In genomic region chr1:79762282-79763250, GRCm38 (mm10) we compare ENCODE assay signal across 8 mouse cellular contexts. TPM values are rescaled to one million over a fixed set of nuclear protein-coding genes. Genes with fewer than 3 reads are reported as not detected.
DNase-seq lines count a peak whose midpoint lies in the region; ATAC-seq and TF ChIP-seq lines count a peak whose summit lies in the region.

No protein-coding gene starts in this region.

- no peak for DNase-seq in lung, postnatal 0 days (ENCODE audit: low spot score)
- DNase-seq in lung, adult 18-20 months = no peak
- no peak for DNase-seq in hindbrain, embryonic 14.5 days (ENCODE audit: low spot score)
- peak; percentile 82 for DNase-seq in midbrain, embryonic 11.5 days (ENCODE audit: low spot score, missing footprints)
- DNase-seq in adrenal gland, adult 2 months = no peak
- DNase-seq in urinary bladder, postnatal 4 days (ENCODE audit: low spot score in 2 of 2) = no peak
- DNase-seq in embryo, embryonic 10.5 days (ENCODE audit: low spot score) = no peak

- 38% methylated on average over 16 of the region's 16 CpGs for WGBS in lung, postnatal 0 days
- WGBS in hindbrain, embryonic 14.5 days = 70% methylated on average over 16 of the region's 16 CpGs
- 71% methylated on average over 16 of the region's 16 CpGs for WGBS in midbrain, embryonic 11.5 days

- no peak overlapping the region for H3K9ac ChIP-seq in lung, postnatal 0 days (replicated peaks; ENCODE audit: low read depth)
- H3K9ac ChIP-seq in hindbrain, embryonic 14.5 days = peak overlapping the region; percentile 89
- peak overlapping the region; percentile 87; the same call in 1 of the 2 replicates for H3K9ac ChIP-seq in midbrain, embryonic 11.5 days (ENCODE audit: low read length)

- no peak for TF ChIP-seq EP300 in lung, postnatal 0 days (IDR thresholded peaks at IDR 0.05)

- no peaks in the 10 kb centered on the region for H3K27me3 ChIP-seq in lung, postnatal 0 days (replicated peaks; ENCODE audit: insufficient read depth, low read length)
- H3K27me3 ChIP-seq in hindbrain, embryonic 14.5 days (ENCODE audit: control insufficient read depth, insufficient read depth, low read length) = no peaks in the 10 kb centered on the region
- H3K27me3 ChIP-seq in midbrain, embryonic 11.5 days (ENCODE audit: control insufficient read depth, insufficient read depth, low read length) = no peaks in the 10 kb centered on the region

- H3K4me2 ChIP-seq in lung, postnatal 0 days (replicated peaks; ENCODE audit: low read depth, low read length) = peak overlapping the region; percentile 90; the same call in 1 of the 2 replicates
- H3K4me2 ChIP-seq in hindbrain, embryonic 14.5 days (replicated peaks) = peak overlapping the region; percentile 71
- H3K4me2 ChIP-seq in midbrain, embryonic 11.5 days = peak overlapping the region; percentile 79

- TF ChIP-seq CTCF in lung, postnatal 0 days (IDR thresholded peaks at IDR 0.05) = no peak

- H3K9me3 ChIP-seq in lung, postnatal 0 days (ENCODE audit: low read length) = no peaks in the 10 kb centered on the region
- H3K9me3 ChIP-seq in hindbrain, embryonic 14.5 days (ENCODE audit: control insufficient read depth, low read length) = no peaks in the 10 kb centered on the region
- no peaks in the 10 kb centered on the region for H3K9me3 ChIP-seq in midbrain, embryonic 11.5 days (ENCODE audit: control insufficient read depth, low read length)

- H3K4me1 ChIP-seq in lung, postnatal 0 days (ENCODE audit: insufficient read depth, low read depth, low read length) = peaks cover 15% of the 10 kb centered on the region
- peaks cover 20% of the 10 kb centered on the region for H3K4me1 ChIP-seq in hindbrain, embryonic 14.5 days (replicated peaks; ENCODE audit: control insufficient read depth, insufficient read depth, low read length)
- peaks cover 8% of the 10 kb centered on the region for H3K4me1 ChIP-seq in midbrain, embryonic 11.5 days (ENCODE audit: control insufficient read depth, insufficient read depth, low read length)

- H3K36me3 ChIP-seq in lung, postnatal 0 days (ENCODE audit: insufficient read depth, low read length) = no peaks in the 10 kb centered on the region
- no peaks in the 10 kb centered on the region for H3K36me3 ChIP-seq in hindbrain, embryonic 14.5 days (replicated peaks; ENCODE audit: control insufficient read depth, insufficient read depth)
- no peaks in the 10 kb centered on the region for H3K36me3 ChIP-seq in midbrain, embryonic 11.5 days (ENCODE audit: control insufficient read depth, insufficient read depth, low read length)

- H3K27ac ChIP-seq in lung, postnatal 0 days (ENCODE audit: low read length) = no peak overlapping the region
- H3K27ac ChIP-seq in hindbrain, embryonic 14.5 days = peak overlapping the region; percentile 52; the same call in 1 of the 2 replicates
- H3K27ac ChIP-seq in midbrain, embryonic 11.5 days (ENCODE audit: low read depth, low read length) = no peak overlapping the region

- no peak for ATAC-seq in lung, postnatal 0 days
- ATAC-seq in common myeloid progenitor, adult 5-6 weeks (replicated peaks; ENCODE audit: low read depth, poor library complexity, severe bottlenecking) = peak; percentile 37
- no peak for ATAC-seq in hindbrain, embryonic 14.5 days (ENCODE audit: low FRiP score)
- no peak for ATAC-seq in midbrain, embryonic 11.5 days (ENCODE audit: low FRiP score)

- H3K4me3 ChIP-seq in lung, postnatal 0 days (ENCODE audit: low read depth, low read length) = no peak overlapping the region
- H3K4me3 ChIP-seq in hindbrain, embryonic 14.5 days (replicated peaks; ENCODE audit: low read length) = peak overlapping the region; percentile 69
- H3K4me3 ChIP-seq in midbrain, embryonic 11.5 days (ENCODE audit: low read depth, low read length) = peak overlapping the region; percentile 82

RNA-seq across cellular contexts. Expression of gene Mrpl44, which starts 13.3 kb away (rescaled TPM):
- 37.3 and 38.7 TPM in 2 replicates for polyA plus RNA-seq in lung, postnatal 0 days (2015; fragmentation: Nextera tagmentation; extraction: Ambion mirVana)
- 37.1 and 37.9 TPM in 2 replicates for total RNA-seq in common myeloid progenitor, adult 5-6 weeks (2017)
- polyA plus RNA-seq in hindbrain, embryonic 14.5 days (2014; fragmentation: Nextera tagmentation; extraction: Ambion mirVana) = 38.9 and 39.2 TPM in 2 replicates
- 57.7 and 60.8 TPM in 2 replicates for polyA plus RNA-seq in midbrain, embryonic 11.5 days (2014; fragmentation: Nextera tagmentation; extraction: Ambion mirVana)
- 10 to 100 TPM; 40.7 to 58.3 TPM for total RNA-seq in adrenal gland, adult 2 months (2021)
- polyA plus RNA-seq in adrenal gland, adult 2 months (2012; rRNA removed) = 14.1 and 20.7 TPM in 2 replicates

RNA-seq across cellular contexts. Expression of gene Wdfy1, which starts 13.4 kb away (rescaled TPM):
- 57.0 and 63.1 TPM in 2 replicates for polyA plus RNA-seq in lung, postnatal 0 days (2015; fragmentation: Nextera tagmentation; extraction: Ambion mirVana)
- total RNA-seq in common myeloid progenitor, adult 5-6 weeks (2017) = 7.5 and 23.4 TPM in 2 replicates
- polyA plus RNA-seq in hindbrain, embryonic 14.5 days (2014; fragmentation: Nextera tagmentation; extraction: Ambion mirVana) = 106 and 117 TPM in 2 replicates
- 47.1 and 49.1 TPM in 2 replicates for polyA plus RNA-seq in midbrain, embryonic 11.5 days (2014; fragmentation: Nextera tagmentation; extraction: Ambion mirVana)
- 10 to 100 TPM; 42.6 to 43.5 TPM for total RNA-seq in adrenal gland, adult 2 months (2021)
- 39.0 and 48.4 TPM in 2 replicates for polyA plus RNA-seq in adrenal gland, adult 2 months (2012; rRNA removed)
